Mouse (Mus musculus) 3T3-L1 (cell line): ENCODE measurements around the gene Adam23.
A peak's percentile ranks its signal among the peaks of the same experiment; 100 is the strongest.

Experiments used
- DNase-seq: peaks from one replicate; pipeline ENCODE4 v3.0.0-alpha.2; 2015; ENCODE audit warnings: low read depth, low spot score

Gene Adam23

GRCm38 (mm10) chr1:63445656-63446046 lies at the start of gene Adam23:
Adam23 (plus strand) TSS chr1:63445891.
- peak; percentile 36 for DNase-seq

GRCm38 (mm10) chr1:63401130-63401529 lies 44.6 kb upstream of the Adam23 start:
- DNase-seq, result no peak

- peak; percentile 58 for DNase-seq
Observed at GRCm38 (mm10) chr1:63403601-63404000, 42.1 kb upstream of the Adam23 start.

- DNase-seq, result no peak
Observed at GRCm38 (mm10) chr1:63408344-63408743, 37.3 kb upstream of the Adam23 start.

GRCm38 (mm10) chr1:63418491-63418890 lies 27.2 kb upstream of the Adam23 start:
- no peak for DNase-seq

GRCm38 (mm10) chr1:63430668-63431067 lies 15.0 kb upstream of the Adam23 start:
- DNase-seq, result no peak

GRCm38 (mm10) chr1:63431166-63431565 lies 14.5 kb upstream of the Adam23 start:
- no peak for DNase-seq

GRCm38 (mm10) chr1:63431842-63432241 lies 13.8 kb upstream of the Adam23 start:
- DNase-seq, result no peak

GRCm38 (mm10) chr1:63434052-63434451 lies 11.6 kb upstream of the Adam23 start:
- DNase-seq, result no peak

- DNase-seq, result no peak
Observed at GRCm38 (mm10) chr1:63437529-63437928, 8.2 kb upstream of the Adam23 start.

- DNase-seq, result no peak
Observed at GRCm38 (mm10) chr1:63442186-63442585, 3.5 kb upstream of the Adam23 start.

GRCm38 (mm10) chr1:63442616-63443015 lies 3.1 kb upstream of the Adam23 start:
- DNase-seq, result no peak

- DNase-seq, result no peak
Observed at GRCm38 (mm10) chr1:63445149-63445609, 512 bp upstream of the Adam23 start.

GRCm38 (mm10) chr1:63446047-63446704 lies 485 bp downstream of the Adam23 start:
- no peak for DNase-seq

GRCm38 (mm10) chr1:63446721-63447120 lies 1.0 kb downstream of the Adam23 start:
- peak; percentile 22 for DNase-seq

- DNase-seq, result peak; percentile 56
Observed at GRCm38 (mm10) chr1:63450091-63450490, 4.4 kb downstream of the Adam23 start.

GRCm38 (mm10) chr1:63453332-63453887 lies 7.7 kb downstream of the Adam23 start:
- no peak for DNase-seq

GRCm38 (mm10) chr1:63457801-63458519 lies 12.3 kb downstream of the Adam23 start:
- no peak for DNase-seq

- DNase-seq, result no peak
Observed at GRCm38 (mm10) chr1:63459151-63459550, 13.5 kb downstream of the Adam23 start.

- no peak for DNase-seq
Observed at GRCm38 (mm10) chr1:63459926-63460325, 14.2 kb downstream of the Adam23 start.

- peak; percentile 75 for DNase-seq
Observed at GRCm38 (mm10) chr1:63464441-63464840, 18.8 kb downstream of the Adam23 start.

- no peak for DNase-seq
Observed at GRCm38 (mm10) chr1:63473272-63473671, 27.6 kb downstream of the Adam23 start.

GRCm38 (mm10) chr1:63473696-63474095 lies 28.0 kb downstream of the Adam23 start:
- DNase-seq, result no peak
